Mouse (Mus musculus): ENCODE results near the gene Slc25a16. TPM values are rescaled to one million over a fixed set of nuclear protein-coding genes. Genes with fewer than 3 reads are reported as not detected.

The Slc25a16 gene
- total and polyA plus RNA-seq, 2 experiments from 2014 or later = 13.7 to 15.7 TPM

DNA sequence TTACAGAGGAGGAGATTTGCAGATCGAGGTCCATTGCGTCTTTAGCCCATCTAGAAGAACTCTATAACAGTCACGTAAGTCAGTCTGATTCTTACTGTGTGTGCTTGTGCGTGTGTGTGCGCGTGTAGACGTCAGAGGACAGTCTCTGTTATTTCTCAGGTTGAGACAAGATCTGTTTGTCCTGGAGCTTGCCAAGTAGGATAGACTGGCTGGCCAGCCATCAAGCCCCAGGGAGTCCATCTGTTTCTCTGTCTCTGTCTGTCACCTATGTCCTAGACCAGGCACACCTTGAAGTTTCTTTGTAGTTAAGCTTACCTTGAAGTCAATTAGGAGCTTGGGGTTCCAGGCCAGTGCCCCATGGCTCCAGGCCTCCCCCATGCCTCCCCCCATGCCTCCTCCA is 43.5 kb downstream of the Slc25a16 start:
- no peak for TF ChIP-seq CTCF (IDR thresholded peaks at IDR 0.05; ENCODE audit: low read depth)
- no peak for DNase-seq (ENCODE audit: low spot score)
- Histone ChIP-seq H3K9me3 (ENCODE audit: low read length) (no peaks in the 10 kb centered on the region), H3K9ac (replicated peaks; ENCODE audit: low read length) (no peak overlapping the region), H3K36me3 (ENCODE audit: insufficient read depth, low read length) (peaks cover 23% of the 10 kb centered on the region; the same call in 1 of the 2 replicates), H3K27ac (no peak overlapping the region), H3K4me2 (ENCODE audit: low read depth, low read length) (no peak overlapping the region), H3K27me3 (ENCODE audit: insufficient read depth, low read length) (no peaks in the 10 kb centered on the region), H3K4me3 (ENCODE audit: low read length) (no peak overlapping the region), H3K4me1 (ENCODE audit: insufficient read depth, low read length) (no peaks in the 10 kb centered on the region)
- 92% methylated on average over 7 of the region's 7 CpGs for WGBS
- ATAC-seq = no peak

DNA sequence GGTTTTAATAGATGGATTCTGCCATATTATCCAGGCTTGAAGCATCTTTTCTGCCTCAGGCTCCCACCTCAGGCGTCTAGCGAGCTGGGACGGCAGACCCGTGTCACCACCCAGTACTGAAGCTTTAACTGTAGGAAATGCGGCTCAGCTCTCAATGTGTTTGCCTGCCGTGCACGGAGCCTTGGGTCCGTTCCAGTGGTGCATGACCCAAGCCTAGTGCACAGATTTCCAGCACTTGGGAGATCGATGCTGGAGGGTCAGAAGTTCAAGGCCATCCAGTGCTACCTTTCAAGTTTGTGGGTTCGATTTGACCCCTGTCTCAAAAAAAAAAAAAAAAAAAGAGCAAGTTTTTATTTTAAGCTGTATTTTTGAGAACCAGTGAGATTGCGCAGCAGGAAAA is 45.4 kb downstream of the Slc25a16 start:
- H3K27me3 ChIP-seq (ENCODE audit: insufficient read depth, low read length) = no peaks in the 10 kb centered on the region
- no peak for TF ChIP-seq CTCF (IDR thresholded peaks at IDR 0.05; ENCODE audit: low read depth)
- no peak overlapping the region for H3K4me2 ChIP-seq (ENCODE audit: low read depth, low read length)
- 95% methylated on average over 11 of the region's 11 CpGs for WGBS
- H3K9ac ChIP-seq (replicated peaks; ENCODE audit: low read length) = no peak overlapping the region
- no peak overlapping the region for H3K4me3 ChIP-seq (ENCODE audit: low read length)
- no peak overlapping the region for H3K27ac ChIP-seq
- DNase-seq (ENCODE audit: low spot score) (no peak), ATAC-seq (no peak)
- H3K36me3 ChIP-seq (ENCODE audit: insufficient read depth, low read length) = peaks cover 29% of the 10 kb centered on the region; the same call in 1 of the 2 replicates
- no peaks in the 10 kb centered on the region for H3K9me3 ChIP-seq (ENCODE audit: low read length)
- H3K4me1 ChIP-seq (ENCODE audit: insufficient read depth, low read length) = no peaks in the 10 kb centered on the region

DNA sequence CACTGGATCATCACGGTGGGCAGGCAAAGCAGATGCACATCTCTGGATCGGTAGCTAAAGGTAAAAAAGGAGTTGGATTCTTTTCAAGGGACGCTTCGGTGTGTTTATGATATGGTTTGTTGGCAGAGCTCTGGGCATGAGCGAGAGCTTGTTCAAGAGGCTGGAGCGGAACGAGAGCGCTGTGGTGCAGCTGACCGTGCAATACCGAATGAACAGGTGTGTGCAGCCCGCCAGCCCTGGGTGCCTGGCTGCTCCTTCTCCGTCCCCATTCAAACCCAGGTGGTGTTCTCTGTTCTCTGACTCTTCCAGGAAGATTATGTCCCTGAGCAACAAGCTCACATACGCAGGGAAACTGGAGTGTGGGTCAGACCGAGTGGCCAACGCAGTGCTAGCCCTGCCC is 45.9 kb downstream of the Slc25a16 start:
- H3K36me3 ChIP-seq (ENCODE audit: insufficient read depth, low read length) = peaks cover 29% of the 10 kb centered on the region; the same call in 1 of the 2 replicates
- H3K4me2 ChIP-seq (ENCODE audit: low read depth, low read length) = no peak overlapping the region
- ATAC-seq (no peak), DNase-seq (ENCODE audit: low spot score) (no peak)
- TF ChIP-seq CTCF (IDR thresholded peaks at IDR 0.05; ENCODE audit: low read depth) = no peak
- H3K27me3 ChIP-seq (ENCODE audit: insufficient read depth, low read length) = no peaks in the 10 kb centered on the region
- H3K4me3 ChIP-seq (ENCODE audit: low read length) = no peak overlapping the region
- 94% methylated on average over 15 of the region's 15 CpGs for WGBS
- no peaks in the 10 kb centered on the region for H3K9me3 ChIP-seq (ENCODE audit: low read length)
- no peak overlapping the region for H3K9ac ChIP-seq (replicated peaks; ENCODE audit: low read length)
- H3K27ac ChIP-seq = no peak overlapping the region
- H3K4me1 ChIP-seq (ENCODE audit: insufficient read depth, low read length) = no peaks in the 10 kb centered on the region

DNA sequence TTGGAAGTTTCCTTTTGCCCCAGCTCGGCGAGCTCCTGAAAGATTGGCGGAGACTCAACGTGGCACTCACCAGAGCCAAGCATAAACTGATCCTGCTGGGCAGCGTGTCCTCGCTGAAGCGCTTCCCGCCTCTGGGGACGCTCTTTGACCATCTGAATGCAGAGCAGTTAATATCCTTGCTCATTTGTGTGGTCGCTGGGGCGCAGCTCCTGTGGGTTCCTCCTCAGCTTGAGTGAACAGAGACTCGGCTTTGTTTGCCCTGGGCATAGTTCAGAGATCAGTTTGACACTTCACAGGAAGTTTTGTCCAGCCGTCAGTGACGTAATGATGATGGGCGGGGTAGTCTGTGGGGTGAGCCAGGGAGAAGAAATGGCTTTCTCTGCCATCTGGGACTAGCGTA is 51.4 kb downstream of the Slc25a16 start:
- peak; percentile 45 for TF ChIP-seq CTCF (IDR thresholded peaks at IDR 0.05; ENCODE audit: low read depth)
- no peak overlapping the region for H3K27ac ChIP-seq

DNA sequence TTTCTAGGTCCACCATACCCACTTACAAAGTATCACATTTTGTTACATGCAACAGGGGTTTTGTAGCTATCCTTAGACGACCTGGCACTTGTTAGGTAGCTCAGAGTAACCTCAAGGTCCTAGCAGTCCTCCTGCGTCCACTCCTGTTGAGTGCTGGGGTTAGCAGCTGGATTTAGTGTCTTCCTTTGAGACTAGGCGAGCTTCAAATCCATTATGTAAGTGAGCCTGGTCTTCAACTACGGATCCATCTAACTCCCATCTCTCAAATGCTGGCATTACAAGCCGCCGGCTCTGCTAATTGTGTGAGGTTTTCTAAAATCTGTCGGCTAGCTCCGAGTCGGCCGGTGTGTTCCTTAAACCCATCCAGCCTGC is 59.2 kb downstream of the Slc25a16 start:
- DNase-seq (ENCODE audit: low spot score) (no peak), ATAC-seq (no peak; the same call in 1 of the 2 replicates)
- no peak for TF ChIP-seq CTCF (IDR thresholded peaks at IDR 0.05; ENCODE audit: low read depth)
- Histone ChIP-seq H3K27ac (peak overlapping the region; percentile 83), H3K36me3 (ENCODE audit: insufficient read depth, low read length) (0 out of 2 replicates have a peak, but pooled peaks cover under 1% of the 10 kb centered on the region), H3K9me3 (ENCODE audit: low read length) (no peaks in the 10 kb centered on the region), H3K4me3 (ENCODE audit: low read length) (peak overlapping the region; percentile 88), H3K4me1 (ENCODE audit: insufficient read depth, low read length) (no peaks in the 10 kb centered on the region), H3K4me2 (ENCODE audit: low read depth, low read length) (peak overlapping the region; percentile 59), H3K9ac (replicated peaks; ENCODE audit: low read length) (peak overlapping the region; percentile 88), H3K27me3 (ENCODE audit: insufficient read depth, low read length) (no peaks in the 10 kb centered on the region)
- WGBS = 7% methylated on average over 10 of the region's 10 CpGs

More for the DNA sequence above, 51.4 kb downstream of the Slc25a16 start:
- ATAC-seq (peak; percentile 73), DNase-seq (ENCODE audit: low spot score) (peak; percentile 63)
- no peaks in the 10 kb centered on the region for H3K4me1 ChIP-seq (ENCODE audit: insufficient read depth, low read length)
- 36% methylated on average over 16 of the region's 16 CpGs for WGBS
- H3K4me3 ChIP-seq (ENCODE audit: low read length) = no peak overlapping the region
- no peak overlapping the region for H3K9ac ChIP-seq (replicated peaks; ENCODE audit: low read length)
- H3K36me3 ChIP-seq (ENCODE audit: insufficient read depth, low read length) = peaks cover 8% of the 10 kb centered on the region; the same call in 1 of the 2 replicates
- H3K4me2 ChIP-seq (ENCODE audit: low read depth, low read length) = no peak overlapping the region
- H3K9me3 ChIP-seq (ENCODE audit: low read length) = no peaks in the 10 kb centered on the region
- no peaks in the 10 kb centered on the region for H3K27me3 ChIP-seq (ENCODE audit: insufficient read depth, low read length)

DNA sequence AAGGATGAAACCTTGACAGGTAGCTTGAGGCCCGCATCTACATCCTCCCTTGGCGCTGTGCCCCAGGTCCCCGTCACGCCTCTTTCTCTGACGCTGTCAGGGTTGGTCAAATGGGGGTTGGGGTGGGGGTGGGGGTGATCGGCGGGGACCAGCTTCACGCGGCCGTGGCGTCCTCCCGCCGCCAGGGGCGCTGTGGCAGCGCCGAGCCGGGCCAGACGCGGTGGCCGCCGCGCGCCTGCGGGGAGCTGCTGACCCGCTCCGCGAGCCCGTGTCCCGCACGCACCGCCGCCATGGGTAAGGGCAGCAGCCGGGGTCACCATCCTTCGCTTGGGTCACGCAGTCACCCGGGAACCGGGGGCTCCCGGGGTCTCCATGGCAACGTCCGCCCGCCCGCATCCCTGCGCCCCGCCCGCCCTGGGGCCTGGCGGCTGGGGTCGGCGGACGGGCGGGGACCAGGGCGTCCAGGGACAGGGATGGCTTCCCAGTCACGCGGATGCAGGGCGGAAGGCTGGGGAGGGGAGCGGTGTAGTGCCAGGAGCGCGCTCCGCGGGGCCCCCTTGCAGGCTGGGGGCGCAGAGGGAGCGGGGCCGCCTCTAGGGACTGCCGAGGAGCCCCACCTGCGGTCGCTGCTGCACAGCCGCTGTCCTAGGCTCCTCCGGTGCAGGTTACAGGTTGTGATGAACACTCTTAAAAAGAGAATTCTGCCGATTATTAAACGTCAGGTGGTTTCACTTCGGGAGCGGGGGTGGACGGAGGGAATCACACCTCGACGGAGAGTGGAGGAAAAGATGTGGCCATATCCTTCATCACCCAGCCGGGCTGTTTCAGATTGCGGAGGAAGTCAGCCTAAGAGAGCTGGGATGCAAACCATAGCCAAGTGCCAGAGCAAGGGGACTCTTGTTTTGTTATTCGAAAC is 59.9 kb downstream of the Slc25a16 start, which contains the start of gene Rufy2:
Gene Rufy2, plus strand, starts transcription at position 185 of the 916 bp plus-strand sequence.
- WGBS = 3% methylated on average over 61 of the region's 77 CpGs
- Histone ChIP-seq H3K9ac (replicated peaks; ENCODE audit: low read length) (peak within 1 kb of the TSS; percentile 88), H3K4me2 (ENCODE audit: low read depth, low read length) (peak within 1 kb of the TSS; percentile 59), H3K4me3 (ENCODE audit: low read length) (peak within 1 kb of the TSS; percentile 88), H3K27me3 (ENCODE audit: insufficient read depth, low read length) (no peaks in the 10 kb centered on the region), H3K9me3 (ENCODE audit: low read length) (no peaks in the 10 kb centered on the region), H3K27ac (peak within 1 kb of the TSS; percentile 83), H3K36me3 (ENCODE audit: insufficient read depth, low read length) (peaks cover 5% of the 10 kb centered on the region; the same call in 1 of the 2 replicates), H3K4me1 (ENCODE audit: insufficient read depth, low read length) (no peaks in the 10 kb centered on the region)
- ATAC-seq (peak; percentile 95), DNase-seq (ENCODE audit: low spot score) (peak; percentile 94)
- TF ChIP-seq CTCF (IDR thresholded peaks at IDR 0.05; ENCODE audit: low read depth) = peak; percentile 45
